Mouse (Mus musculus) cerebellum, adult 2 months (tissue): Measurements from ENCODE around the gene Sema7a.

Experiments
- CTCF ChIP-seq: fragments of 200-500 bp; IDR thresholded peaks from 2 replicates; pipeline ENCODE4 v1.5.1; 2011; ENCODE audit warnings: low read depth, mild to moderate bottlenecking, control low read depth, low read length, moderate library complexity, borderline replicate concordance; ENCODE audit not compliant: insufficient read depth
- POLR2A ChIP-seq: fragments of 200-500 bp; IDR thresholded peaks from 2 replicates; pipeline ENCODE4 v1.6.1; 2011; ENCODE audit warnings: low read length, control low read depth, borderline replicate concordance; ENCODE audit not compliant: insufficient read depth

DNA sequence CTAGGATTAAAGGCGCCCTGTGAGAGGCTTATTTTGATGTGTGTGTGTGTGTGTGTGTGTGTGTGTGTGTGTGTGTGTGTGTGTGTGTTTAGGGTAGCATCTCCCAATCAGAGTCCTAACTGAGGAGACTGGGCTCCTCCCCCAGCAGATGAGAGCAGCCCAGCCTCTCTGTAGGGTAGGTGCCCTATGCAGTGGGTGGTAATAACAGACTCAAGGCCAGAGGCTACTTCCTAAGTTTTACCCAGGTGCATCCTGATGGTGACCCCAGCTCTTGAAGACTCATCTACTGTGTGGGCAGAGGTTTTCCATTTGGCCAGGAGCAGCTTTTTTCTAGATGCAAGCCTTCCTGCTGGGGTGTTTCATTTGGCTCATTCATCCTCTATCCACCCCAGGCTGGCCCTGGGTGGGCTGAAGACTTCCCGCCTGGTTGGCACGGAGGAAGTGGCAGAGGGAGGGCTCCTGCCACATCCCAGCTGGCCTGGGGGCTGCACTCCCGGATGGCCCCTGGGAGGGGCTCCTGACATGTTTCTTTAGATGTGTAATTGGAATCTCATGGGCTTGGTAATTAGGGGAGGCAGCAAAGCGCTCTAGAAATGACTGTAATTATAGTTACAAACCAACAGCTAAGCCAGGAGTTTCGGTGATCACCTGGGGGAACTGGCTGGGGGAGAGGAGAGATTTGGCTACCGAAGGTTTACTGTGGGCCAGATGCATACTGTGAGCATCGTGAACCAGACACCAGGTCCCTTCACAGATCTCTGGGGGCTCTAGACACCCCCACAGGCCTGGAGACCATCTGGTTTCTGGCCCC is 53.1 kb downstream of the Sema7a start:
- no peak for TF ChIP-seq CTCF
- no peak for TF ChIP-seq POLR2A
